Mouse (Mus musculus) hindbrain, embryonic 10.5 days (tissue): ENCODE measurements around the gene Loxl1. TPM values are rescaled to one million over a fixed set of nuclear protein-coding genes. Genes with fewer than 3 reads are reported as not detected.

Experiments
- DNase-seq: peaks from one replicate; pipeline ENCODE4 v3.0.0-alpha.2; 2017; ENCODE audit warnings: low spot score
- H3K27ac ChIP-seq: fragments of 300-500 bp; sonication (generic); 2 replicates; pipeline ENCODE4 v1.5.1; 2016; ENCODE audit warnings: mild to moderate bottlenecking, moderate library complexity
- H3K27me3 ChIP-seq: fragments of 300-500 bp; sonication (generic); 2 replicates; pipeline ENCODE4 v1.6.1; 2016; ENCODE audit warnings: mild to moderate bottlenecking; ENCODE audit not compliant: poor library complexity, insufficient read depth, severe bottlenecking
- H3K36me3 ChIP-seq: fragments of 300-500 bp; sonication (generic); 2 replicates; pipeline ENCODE4 v1.6.1; 2016; ENCODE audit warnings: mild to moderate bottlenecking, moderate library complexity
- H3K4me1 ChIP-seq: fragments of 300-500 bp; sonication (generic); replicated peaks from 2 replicates; pipeline ENCODE4 v1.6.1; 2016; ENCODE audit warnings: mild to moderate bottlenecking
- H3K4me3 ChIP-seq: fragments of 300-500 bp; sonication (generic); 2 replicates; pipeline ENCODE4 v1.5.1; 2016; ENCODE audit warnings: mild to moderate bottlenecking, moderate library complexity
- H3K9me3 ChIP-seq: fragments of 300-500 bp; sonication (generic); 2 replicates; pipeline ENCODE4 v1.6.1; 2016; ENCODE audit warnings: mild to moderate bottlenecking, moderate library complexity
- WGBS: fragments of 180-500 bp; shearing (Covaris S2); methylation state at CpG from one replicate; pipeline ENCODE4 v1.1.7; 2016; 5-methylcytosine and 5-hydroxymethylcytosine counted together
- polyA plus RNA-seq: library from polyadenylated mRNA; unstranded; fragments of >200 nt; fragmentation: Nextera tagmentation; extraction: Ambion mirVana; gene quantifications from 2 replicates; pipeline ENCODE4 v1.2.1, GENCODE M21; 2016

Loxl1 gene
- polyA plus RNA-seq, 1 experiment from 2014 or later, result 14.5 TPM

- peaks cover 54% of the 10 kb centered on the region for H3K4me1 ChIP-seq
- no peaks in the 10 kb centered on the region for H3K27me3 ChIP-seq
- no peak for DNase-seq
- H3K27ac ChIP-seq, result peak overlapping the region; percentile 86; the same call in 1 of the 2 replicates
- WGBS, result 73% methylated on average over 8 of the region's 8 CpGs
- no peaks in the 10 kb centered on the region for H3K36me3 ChIP-seq
- H3K4me3 ChIP-seq, result no peak overlapping the region; the same call in 1 of the 2 replicates
- H3K9me3 ChIP-seq, result no peaks in the 10 kb centered on the region
Observed at GRCm38 (mm10) chr9:58250322-58250721, 62.7 kb downstream of the Loxl1 start.

DNA sequence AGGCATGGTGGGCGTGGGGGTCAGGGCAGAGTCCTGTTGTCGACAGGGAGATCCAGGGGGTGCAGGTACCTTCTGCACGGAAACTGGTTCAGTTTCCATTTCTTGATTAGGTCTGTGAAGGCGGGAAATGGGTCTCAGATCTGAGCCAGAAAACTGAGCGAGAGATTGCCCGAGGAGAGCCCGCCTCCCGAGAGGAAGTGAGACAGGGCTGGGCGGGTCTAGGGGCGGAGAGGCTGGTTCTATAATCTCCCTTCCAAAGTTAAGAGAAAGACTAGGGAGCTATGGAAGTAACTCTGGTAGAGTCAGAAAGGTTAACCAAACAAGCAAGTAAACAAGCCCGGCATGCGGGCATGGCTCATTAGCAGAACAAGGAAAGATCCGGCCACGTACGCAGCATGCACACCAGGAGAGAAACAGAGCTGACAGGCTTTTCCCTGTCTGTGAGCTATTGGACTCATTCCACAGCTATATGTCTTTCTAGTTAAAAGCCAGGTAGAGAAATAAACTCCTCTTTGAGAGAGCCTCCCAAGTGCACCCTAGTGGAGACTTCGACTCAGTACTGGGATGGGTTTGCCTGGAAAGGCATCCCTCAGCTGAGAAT lies 63.3 kb downstream of the Loxl1 start, which contains the start of gene Pml:
Gene Pml (minus strand): TSS at position 195 of the 601 bp plus-strand sequence.
- no peaks in the 10 kb centered on the region for H3K9me3 ChIP-seq
- peak within 1 kb of the TSS; percentile 86 for H3K27ac ChIP-seq
- 1% methylated on average over 16 of the region's 16 CpGs for WGBS
- peak; percentile 54 for DNase-seq
- no peaks in the 10 kb centered on the region for H3K36me3 ChIP-seq
- peak within 1 kb of the TSS; percentile 59 for H3K4me3 ChIP-seq
- H3K27me3 ChIP-seq, result no peaks in the 10 kb centered on the region
- peaks cover 49% of the 10 kb centered on the region for H3K4me1 ChIP-seq

DNA sequence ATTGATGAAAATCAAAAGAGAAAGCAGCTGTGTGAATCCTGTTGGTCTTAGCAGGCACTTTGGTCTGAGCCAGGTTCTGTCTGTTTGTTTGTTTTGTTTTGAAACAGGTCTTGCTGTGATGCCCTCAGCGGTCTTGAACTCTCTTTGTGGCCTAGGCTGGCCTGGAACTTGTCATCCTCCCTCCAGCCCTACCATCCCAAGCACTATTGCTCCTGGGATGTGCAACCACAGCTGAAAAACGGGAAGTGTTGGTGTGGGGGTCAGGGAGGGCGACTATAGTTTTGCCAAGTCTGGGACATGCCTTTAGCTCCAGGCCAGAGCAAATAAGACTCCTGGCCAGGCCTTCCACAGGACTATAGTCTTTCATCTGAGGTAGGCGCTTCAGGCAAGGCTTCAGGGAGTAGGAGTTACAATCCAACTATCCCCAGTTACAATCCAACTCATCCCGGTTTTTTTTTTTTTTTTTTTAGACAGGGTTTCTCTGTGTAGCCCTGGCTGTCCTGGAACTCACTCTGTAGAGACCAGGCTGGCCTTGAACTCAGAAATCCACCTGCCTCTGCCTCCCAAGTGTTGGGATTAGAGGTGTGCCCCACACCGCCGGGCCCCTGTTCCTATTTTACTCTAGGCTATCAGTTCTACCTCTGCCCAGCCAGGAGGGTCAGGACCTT lies 64.1 kb downstream of the Loxl1 start:
- H3K36me3 ChIP-seq, result no peaks in the 10 kb centered on the region
- H3K27me3 ChIP-seq, result no peaks in the 10 kb centered on the region
- H3K27ac ChIP-seq, result peak overlapping the region; percentile 86
- H3K4me1 ChIP-seq, result peaks cover 43% of the 10 kb centered on the region
- 43% methylated on average over 7 of the region's 7 CpGs for WGBS
- no peaks in the 10 kb centered on the region for H3K9me3 ChIP-seq
- DNase-seq, result no peak
- H3K4me3 ChIP-seq, result peak overlapping the region; percentile 59

DNA sequence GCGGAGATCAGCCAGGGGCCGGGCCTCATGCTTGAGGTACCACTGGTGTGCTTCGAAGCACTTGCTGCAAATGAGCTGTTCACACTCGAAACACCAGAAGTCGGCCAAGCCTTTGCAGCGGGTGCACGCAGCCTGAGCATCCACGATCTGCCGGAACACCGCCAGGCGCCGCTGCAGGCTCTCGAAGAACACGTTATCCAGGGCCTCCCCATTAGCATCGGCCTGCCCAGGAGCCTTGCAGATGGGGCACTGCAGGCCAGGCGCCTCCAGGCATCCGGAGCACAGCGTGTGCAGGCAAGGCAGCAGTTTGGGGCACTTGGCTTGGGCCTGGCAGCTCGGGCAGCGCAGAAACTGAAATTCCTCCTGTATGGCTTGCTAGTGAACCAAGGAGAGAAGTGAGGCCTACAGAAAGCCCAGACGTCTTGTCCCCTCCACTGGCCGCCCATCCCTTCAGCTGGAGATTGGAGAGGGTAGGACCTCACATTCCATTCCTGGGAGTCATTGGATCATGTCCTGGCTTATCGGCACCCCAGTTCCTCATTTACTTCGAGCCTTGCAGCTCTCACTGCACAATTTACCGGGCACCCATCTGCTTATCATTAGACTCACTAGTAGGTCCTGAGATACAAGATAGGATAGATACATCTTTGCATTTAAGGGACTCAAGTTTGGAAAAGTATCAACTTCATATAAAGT lies 65.8 kb downstream of the Loxl1 start:
- 14% methylated on average over 25 of the region's 25 CpGs for WGBS
- Histone ChIP-seq H3K4me3 (peak overlapping the region; percentile 43), H3K4me1 (peaks cover 36% of the 10 kb centered on the region), H3K9me3 (no peaks in the 10 kb centered on the region), H3K27ac (peak overlapping the region; percentile 83), H3K36me3 (no peaks in the 10 kb centered on the region), H3K27me3 (no peaks in the 10 kb centered on the region)
- DNase-seq, result peak; percentile 84

GRCm38 (mm10) chr9:58246083-58246591 lies 66.8 kb downstream of the Loxl1 start:
- no peak for DNase-seq
- peaks cover 36% of the 10 kb centered on the region for H3K4me1 ChIP-seq

GRCm38 (mm10) chr9:58243696-58244095 lies 69.3 kb downstream of the Loxl1 start:
- Histone ChIP-seq H3K27me3 (no peaks in the 10 kb centered on the region), H3K36me3 (no peaks in the 10 kb centered on the region), H3K4me3 (no peak overlapping the region), H3K4me1 (peaks cover 19% of the 10 kb centered on the region), H3K9me3 (no peaks in the 10 kb centered on the region), H3K27ac (no peak overlapping the region)
- no peak for DNase-seq
- WGBS, result 89% methylated on average over 6 of the region's 6 CpGs

More at GRCm38 (mm10) chr9:58246083-58246591, 66.8 kb downstream of the Loxl1 start:
- no peaks in the 10 kb centered on the region for H3K27me3 ChIP-seq
- H3K4me3 ChIP-seq, result no peak overlapping the region
- H3K36me3 ChIP-seq, result no peaks in the 10 kb centered on the region
- WGBS, result 84% methylated on average over 4 of the region's 4 CpGs
- H3K9me3 ChIP-seq, result no peaks in the 10 kb centered on the region
- no peak overlapping the region for H3K27ac ChIP-seq

GRCm38 (mm10) chr9:58242696-58243095 lies 70.3 kb downstream of the Loxl1 start:
- H3K4me3 ChIP-seq, result no peak overlapping the region
- H3K27me3 ChIP-seq, result no peaks in the 10 kb centered on the region
- 90% methylated on average over 5 of the region's 5 CpGs for WGBS
- H3K36me3 ChIP-seq, result no peaks in the 10 kb centered on the region
- H3K4me1 ChIP-seq, result peaks cover 12% of the 10 kb centered on the region
- H3K27ac ChIP-seq, result no peak overlapping the region
- DNase-seq, result no peak
- H3K9me3 ChIP-seq, result no peaks in the 10 kb centered on the region

- H3K36me3 ChIP-seq, result no peaks in the 10 kb centered on the region
- H3K27me3 ChIP-seq, result no peaks in the 10 kb centered on the region
- H3K4me1 ChIP-seq, result peaks cover 5% of the 10 kb centered on the region
- H3K4me3 ChIP-seq, result no peak overlapping the region
- WGBS, result 75% methylated on average over 9 of the region's 9 CpGs
- no peak for DNase-seq
- no peak overlapping the region for H3K27ac ChIP-seq
- H3K9me3 ChIP-seq, result no peaks in the 10 kb centered on the region
Observed at GRCm38 (mm10) chr9:58241780-58242485, 71.1 kb downstream of the Loxl1 start.

Other genes starting within 250 kb of the Loxl1 start
- 11.2 and 15.8 TPM in 2 replicates for gene Stra6, start 249.4 kb downstream of the Loxl1 start, polyA plus RNA-seq
- 0.90 and 0.99 TPM in 2 replicates for gene Ccdc33, start 194.4 kb downstream of the Loxl1 start, polyA plus RNA-seq
- 9.9 and 14.0 TPM in 2 replicates for gene Islr, start 108.9 kb downstream of the Loxl1 start, polyA plus RNA-seq
- 1.5 and 6.6 TPM in 2 replicates for gene Islr2, start 108.9 kb downstream of the Loxl1 start, polyA plus RNA-seq
- gene Pml, start 63.4 kb downstream of the Loxl1 start, polyA plus RNA-seq, result 9.5 and 13.5 TPM in 2 replicates
- 27.7 and 39.8 TPM in 2 replicates for gene Stoml1, start 60.0 kb downstream of the Loxl1 start, polyA plus RNA-seq
- gene Tbc1d21, start 57.3 kb upstream of the Loxl1 start, polyA plus RNA-seq, result not detected in 2 replicates
- 1.1 and 2.1 TPM in 2 replicates for gene Insyn1, start 175.4 kb upstream of the Loxl1 start, polyA plus RNA-seq
- 29.1 and 32.2 TPM in 2 replicates for gene Cd276, start 242.3 kb upstream of the Loxl1 start, polyA plus RNA-seq